Mouse (Mus musculus): ENCODE measurements around the gene Gfpt2. TPM values are rescaled to one million over a fixed set of nuclear protein-coding genes. Genes with fewer than 3 reads are reported as not detected.
"Not testable (repeated sequence)": the region's sequence is repeated elsewhere in the genome, so short reads cannot be mapped to it uniquely, and the experiment has no call there.

The Gfpt2 gene
- polyA plus RNA-seq, 1 experiment from 2014 or later = 1.6 TPM

- Histone ChIP-seq H3K4me2 (peak overlapping the region; percentile 30), H3K27ac (peak overlapping the region; percentile 66), H3K4me3 (replicated peaks) (no peak overlapping the region), H3K9me3 (replicated peaks) (no peaks in the 10 kb centered on the region), H3K36me3 (no peaks in the 10 kb centered on the region), H3K9ac (no peak overlapping the region), H3K4me1 (replicated peaks) (peaks cover 31% of the 10 kb centered on the region), H3K27me3 (no peaks in the 10 kb centered on the region; the same call in 1 of the 2 replicates)
- ATAC-seq (ENCODE audit: low read depth) = peak; percentile 67
- no peak for DNase-seq
- 23% methylated on average over 2 of the region's 2 CpGs for WGBS (ENCODE audit: insufficient replicate concordance)
Observed at GRCm38 (mm10) chr11:49766137-49766411, 27.9 kb upstream of the Gfpt2 start.

- ATAC-seq (ENCODE audit: low read depth); DNase-seq; H3K9ac ChIP-seq; H3K36me3 ChIP-seq; H3K9me3 ChIP-seq (replicated peaks); H3K4me2 ChIP-seq; H3K27me3 ChIP-seq; H3K4me3 ChIP-seq (replicated peaks); H3K27ac ChIP-seq: not testable (repeated sequence)
- 82% methylated on average over 4 of the region's 6 CpGs for WGBS (ENCODE audit: insufficient replicate concordance)
- H3K4me1 ChIP-seq (replicated peaks) = peaks cover 31% of the 10 kb centered on the region
Observed at GRCm38 (mm10) chr11:49767497-49767896, 26.5 kb upstream of the Gfpt2 start.

- no peak overlapping the region for H3K27ac ChIP-seq
- no peak for ATAC-seq (ENCODE audit: low read depth)
Observed at GRCm38 (mm10) chr11:49768781-49769180, 25.2 kb upstream of the Gfpt2 start.

GRCm38 (mm10) chr11:49770676-49771550 is 23.1 kb upstream of the Gfpt2 start:
- no peaks in the 10 kb centered on the region for H3K27me3 ChIP-seq
- peaks cover 10% of the 10 kb centered on the region for H3K4me1 ChIP-seq (replicated peaks)
- H3K27ac ChIP-seq = no peak overlapping the region
- no peaks in the 10 kb centered on the region for H3K36me3 ChIP-seq
- H3K9ac ChIP-seq = no peak overlapping the region
- WGBS (ENCODE audit: insufficient replicate concordance) = 54% methylated on average over 9 of the region's 9 CpGs
- H3K4me3 ChIP-seq (replicated peaks) = no peak overlapping the region
- ATAC-seq (ENCODE audit: low read depth) (no peak), DNase-seq (no peak)
- H3K4me2 ChIP-seq = no peak overlapping the region
- H3K9me3 ChIP-seq (replicated peaks) = no peaks in the 10 kb centered on the region

More at GRCm38 (mm10) chr11:49768781-49769180, 25.2 kb upstream of the Gfpt2 start:
- Histone ChIP-seq H3K27me3 (no peaks in the 10 kb centered on the region), H3K9me3 (replicated peaks) (no peaks in the 10 kb centered on the region), H3K9ac (no peak overlapping the region), H3K4me1 (replicated peaks) (peaks cover 31% of the 10 kb centered on the region), H3K4me2 (no peak overlapping the region), H3K36me3 (no peaks in the 10 kb centered on the region), H3K4me3 (replicated peaks) (no peak overlapping the region)
- no peak for DNase-seq
- 71% methylated on average over 5 of the region's 5 CpGs for WGBS (ENCODE audit: insufficient replicate concordance)

GRCm38 (mm10) chr11:49772251-49772650 is 21.7 kb upstream of the Gfpt2 start:
- H3K27ac ChIP-seq = no peak overlapping the region
- no peak overlapping the region for H3K4me2 ChIP-seq
- no peaks in the 10 kb centered on the region for H3K9me3 ChIP-seq (replicated peaks)
- no peak for ATAC-seq (ENCODE audit: low read depth)
- no peak overlapping the region for H3K4me3 ChIP-seq (replicated peaks)
- no peaks in the 10 kb centered on the region for H3K27me3 ChIP-seq
- no peak overlapping the region for H3K9ac ChIP-seq
- 33% methylated on average over 5 of the region's 5 CpGs for WGBS (ENCODE audit: insufficient replicate concordance)
- DNase-seq = no peak
- H3K4me1 ChIP-seq (replicated peaks) = no peaks in the 10 kb centered on the region
- no peaks in the 10 kb centered on the region for H3K36me3 ChIP-seq

GRCm38 (mm10) chr11:49774894-49775293 is 19.1 kb upstream of the Gfpt2 start:
- no peak overlapping the region for H3K9ac ChIP-seq
- H3K36me3 ChIP-seq = no peaks in the 10 kb centered on the region
- no peaks in the 10 kb centered on the region for H3K27me3 ChIP-seq
- no peak overlapping the region for H3K27ac ChIP-seq
- H3K9me3 ChIP-seq (replicated peaks) = no peaks in the 10 kb centered on the region
- no peaks in the 10 kb centered on the region for H3K4me1 ChIP-seq (replicated peaks)
- 69% methylated on average over 4 of the region's 4 CpGs for WGBS (ENCODE audit: insufficient replicate concordance)
- no peak overlapping the region for H3K4me2 ChIP-seq
- H3K4me3 ChIP-seq (replicated peaks) = no peak overlapping the region
- ATAC-seq (ENCODE audit: low read depth) = no peak
- no peak for DNase-seq

- H3K9me3 ChIP-seq (replicated peaks) = no peaks in the 10 kb centered on the region
- no peak for ATAC-seq (ENCODE audit: low read depth)
- no peak overlapping the region for H3K27ac ChIP-seq
- WGBS (ENCODE audit: insufficient replicate concordance) = 72% methylated on average over 6 of the region's 6 CpGs
- no peak for DNase-seq
- no peaks in the 10 kb centered on the region for H3K36me3 ChIP-seq
- no peak overlapping the region for H3K9ac ChIP-seq
- H3K4me2 ChIP-seq = no peak overlapping the region
- H3K4me3 ChIP-seq (replicated peaks) = no peak overlapping the region
- peaks cover 11% of the 10 kb centered on the region for H3K4me1 ChIP-seq (replicated peaks)
- no peaks in the 10 kb centered on the region for H3K27me3 ChIP-seq
Observed at GRCm38 (mm10) chr11:49778844-49779243, 15.1 kb upstream of the Gfpt2 start.

GRCm38 (mm10) chr11:49780161-49780817 is 13.7 kb upstream of the Gfpt2 start:
- no peak overlapping the region for H3K9ac ChIP-seq
- H3K4me2 ChIP-seq = no peak overlapping the region
- 0 out of 2 replicates have a peak, but pooled peaks cover 1% of the 10 kb centered on the region for H3K27me3 ChIP-seq
- H3K4me3 ChIP-seq (replicated peaks) = no peak overlapping the region
- no peak for ATAC-seq (ENCODE audit: low read depth)
- 54% methylated on average over 4 of the region's 4 CpGs for WGBS (ENCODE audit: insufficient replicate concordance)
- no peak overlapping the region for H3K27ac ChIP-seq
- peaks cover 11% of the 10 kb centered on the region for H3K4me1 ChIP-seq (replicated peaks)
- H3K36me3 ChIP-seq = no peaks in the 10 kb centered on the region
- H3K9me3 ChIP-seq (replicated peaks) = no peaks in the 10 kb centered on the region
- DNase-seq = no peak

- DNase-seq (no peak), ATAC-seq (ENCODE audit: low read depth) (peak; percentile 60)
- Histone ChIP-seq H3K27me3 (0 out of 2 replicates have a peak, but pooled peaks cover 3% of the 10 kb centered on the region), H3K9me3 (replicated peaks) (no peaks in the 10 kb centered on the region), H3K36me3 (no peaks in the 10 kb centered on the region), H3K4me2 (no peak overlapping the region), H3K4me3 (replicated peaks) (no peak overlapping the region), H3K4me1 (replicated peaks) (peaks cover 11% of the 10 kb centered on the region), H3K9ac (no peak overlapping the region), H3K27ac (no peak overlapping the region)
- WGBS (ENCODE audit: insufficient replicate concordance) = 8% methylated on average over 6 of the region's 6 CpGs
Observed at GRCm38 (mm10) chr11:49781833-49782399, 12.1 kb upstream of the Gfpt2 start.

- 8% methylated on average over 14 of the region's 14 CpGs for WGBS (ENCODE audit: insufficient replicate concordance)
- Histone ChIP-seq H3K4me2 (peak overlapping the region; percentile 9; the same call in 1 of the 2 replicates), H3K27ac (no peak overlapping the region), H3K27me3 (peaks cover 55% of the 10 kb centered on the region), H3K36me3 (no peaks in the 10 kb centered on the region), H3K4me3 (replicated peaks) (no peak overlapping the region), H3K9me3 (replicated peaks) (no peaks in the 10 kb centered on the region), H3K9ac (no peak overlapping the region), H3K4me1 (replicated peaks) (peaks cover 19% of the 10 kb centered on the region)
- ATAC-seq (ENCODE audit: low read depth) (no peak), DNase-seq (no peak)
Observed at GRCm38 (mm10) chr11:49793131-49793530, 847 bp upstream of the Gfpt2 start.

- Histone ChIP-seq H3K36me3 (no peaks in the 10 kb centered on the region), H3K27ac (no peak overlapping the region), H3K4me1 (replicated peaks) (peaks cover 31% of the 10 kb centered on the region), H3K9ac (peak overlapping the region; percentile 67), H3K9me3 (replicated peaks) (no peaks in the 10 kb centered on the region), H3K27me3 (peaks cover 55% of the 10 kb centered on the region), H3K4me3 (replicated peaks) (peak overlapping the region; percentile 58), H3K4me2 (peak overlapping the region; percentile 86)
- WGBS (ENCODE audit: insufficient replicate concordance) = 4% methylated on average over 45 of the region's 45 CpGs
- ATAC-seq (ENCODE audit: low read depth) (peak; percentile 45), DNase-seq (no peak)
Observed at GRCm38 (mm10) chr11:49794342-49795144, 565 bp downstream of the Gfpt2 start.
